Mouse (Mus musculus): ENCODE data around the gene Marveld1. TPM values are rescaled to one million over a fixed set of nuclear protein-coding genes. Genes with fewer than 3 reads are reported as not detected.

Gene Marveld1
- polyA plus RNA-seq, 1 experiment from 2014 or later = 9.7 TPM

GRCm38 (mm10) chr19:42144067-42144466, 3.1 kb upstream of the Marveld1 start:
- Histone ChIP-seq H3K9ac (no peak overlapping the region), H3K4me2 (replicated peaks) (no peak overlapping the region), H3K36me3 (no peaks in the 10 kb centered on the region), H3K4me1 (peaks cover 15% of the 10 kb centered on the region), H3K9me3 (replicated peaks) (no peaks in the 10 kb centered on the region), H3K27me3 (peaks cover 35% of the 10 kb centered on the region), H3K27ac (no peak overlapping the region), H3K4me3 (no peak overlapping the region)
- no peak for ATAC-seq (ENCODE audit: low FRiP score)
- 58% methylated on average over 6 of the region's 6 CpGs for WGBS

GRCm38 (mm10) chr19:42144541-42145167, 2.5 kb upstream of the Marveld1 start:
- ATAC-seq (ENCODE audit: low FRiP score) = no peak
- H3K27ac ChIP-seq = no peak overlapping the region
- peaks cover 41% of the 10 kb centered on the region for H3K27me3 ChIP-seq
- peaks cover 18% of the 10 kb centered on the region for H3K4me1 ChIP-seq
- no peak overlapping the region for H3K9ac ChIP-seq
- WGBS = 32% methylated on average over 8 of the region's 8 CpGs
- H3K9me3 ChIP-seq (replicated peaks) = no peaks in the 10 kb centered on the region
- no peak overlapping the region for H3K4me3 ChIP-seq
- no peak overlapping the region for H3K4me2 ChIP-seq (replicated peaks)
- no peaks in the 10 kb centered on the region for H3K36me3 ChIP-seq

DNA sequence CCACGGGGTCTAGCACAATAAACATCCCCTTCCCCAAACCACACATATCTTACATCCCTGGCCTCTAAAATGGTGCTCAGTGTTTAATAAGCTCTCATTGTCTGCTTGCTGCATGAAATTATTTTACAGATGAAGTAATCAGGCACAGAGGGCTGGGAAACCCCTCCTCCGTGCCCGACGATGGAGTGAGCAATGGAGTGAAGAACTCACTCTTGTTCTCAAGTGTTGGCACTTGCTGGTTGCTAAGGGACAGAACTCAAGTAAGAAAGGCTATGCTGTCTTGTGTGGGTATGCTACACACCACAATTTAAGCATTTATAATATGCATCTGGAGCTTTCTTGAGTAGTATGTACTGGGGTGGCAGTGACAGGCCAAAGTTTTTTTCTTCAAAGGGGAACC, 2.0 kb upstream of the Marveld1 start:
- peaks cover 43% of the 10 kb centered on the region for H3K27me3 ChIP-seq
- no peak overlapping the region for H3K27ac ChIP-seq
- no peak overlapping the region for H3K9ac ChIP-seq
- H3K36me3 ChIP-seq = no peaks in the 10 kb centered on the region
- H3K4me3 ChIP-seq = no peak overlapping the region
- peaks cover 21% of the 10 kb centered on the region for H3K4me1 ChIP-seq
- 75% methylated on average over 4 of the region's 4 CpGs for WGBS
- no peak overlapping the region for H3K4me2 ChIP-seq (replicated peaks)
- H3K9me3 ChIP-seq (replicated peaks) = no peaks in the 10 kb centered on the region
- ATAC-seq (ENCODE audit: low FRiP score) = no peak

DNA sequence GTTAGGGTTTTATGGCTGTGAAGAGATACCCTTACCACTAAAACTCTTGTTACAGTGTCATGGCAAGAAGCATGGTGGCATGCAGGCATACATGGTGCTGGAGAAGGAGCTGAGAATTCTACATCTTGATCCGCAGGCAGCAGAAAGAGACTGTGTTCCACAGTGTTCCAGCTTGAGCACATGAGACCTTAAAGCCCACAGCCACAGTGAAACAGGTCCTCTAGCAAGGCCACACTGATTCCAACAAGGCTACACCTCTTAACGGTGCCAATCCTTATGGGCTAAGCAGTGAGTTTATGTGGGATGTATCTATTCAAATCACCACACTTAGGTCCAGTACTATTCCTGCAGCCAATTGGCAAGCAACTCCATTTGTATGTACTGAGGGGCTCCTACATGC, 1.5 kb upstream of the Marveld1 start:
- Histone ChIP-seq H3K4me3 (no peak overlapping the region), H3K36me3 (no peaks in the 10 kb centered on the region), H3K27me3 (peaks cover 43% of the 10 kb centered on the region), H3K4me2 (replicated peaks) (no peak overlapping the region), H3K9ac (no peak overlapping the region), H3K9me3 (replicated peaks) (no peaks in the 10 kb centered on the region), H3K27ac (no peak overlapping the region), H3K4me1 (peaks cover 21% of the 10 kb centered on the region)
- no peak for ATAC-seq (ENCODE audit: low FRiP score)
- WGBS = 93% methylated on average over 2 of the region's 2 CpGs

- H3K9ac ChIP-seq = peak overlapping the region; percentile 75
Observed at GRCm38 (mm10) chr19:42146276-42147010, 757 bp upstream of the Marveld1 start.

DNA sequence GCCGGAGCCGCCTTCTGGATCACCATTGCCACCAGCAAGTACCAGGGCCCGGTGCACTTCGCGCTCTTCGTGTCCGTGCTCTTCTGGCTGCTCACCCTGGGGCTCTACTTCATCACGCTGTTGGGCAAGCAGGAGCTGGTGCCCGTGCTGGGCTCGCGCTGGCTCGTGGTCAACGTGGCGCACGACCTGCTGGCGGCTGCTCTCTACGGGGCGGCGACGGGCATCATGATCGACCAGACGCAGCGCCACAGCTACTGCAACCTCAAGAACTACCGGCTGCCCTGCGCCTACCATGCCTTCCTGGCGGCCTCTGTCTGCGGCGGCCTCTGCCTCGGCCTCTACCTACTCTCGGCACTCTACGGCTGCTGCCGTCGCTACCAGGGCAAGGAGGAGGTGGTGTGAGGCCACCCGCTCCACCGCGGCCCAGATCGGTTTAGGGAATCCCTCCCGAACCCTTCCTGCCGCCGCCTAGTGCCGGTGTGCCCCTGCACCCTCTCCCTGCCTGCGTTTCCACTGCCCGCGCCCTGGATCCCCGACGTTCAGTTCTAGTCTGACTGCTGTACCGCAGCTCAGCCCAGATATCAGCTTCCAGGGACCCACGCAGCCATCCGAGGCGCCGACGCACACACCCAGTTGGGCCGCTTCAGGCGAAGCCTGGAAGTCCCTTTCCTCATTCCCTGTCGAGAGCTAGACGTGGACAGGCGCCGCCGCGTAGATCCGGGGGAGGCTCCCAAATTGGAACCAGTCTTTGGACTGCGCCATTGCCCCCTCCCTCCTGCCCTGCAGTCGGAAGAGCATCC, 769 bp downstream of the Marveld1 start:
- no peaks in the 10 kb centered on the region for H3K9me3 ChIP-seq (replicated peaks)
- peak overlapping the region; percentile 60 for H3K4me3 ChIP-seq
- ATAC-seq (ENCODE audit: low FRiP score) = peak; percentile 36; the same call in 1 of the 2 replicates
- H3K4me2 ChIP-seq (replicated peaks) = peak overlapping the region; percentile 79
- H3K27me3 ChIP-seq = peaks cover 43% of the 10 kb centered on the region
- H3K36me3 ChIP-seq = no peaks in the 10 kb centered on the region
- WGBS = under 1% methylated on average over 63 of the region's 63 CpGs
- H3K27ac ChIP-seq = peak overlapping the region; percentile 62
- H3K4me1 ChIP-seq = peaks cover 21% of the 10 kb centered on the region
- peak overlapping the region; percentile 75 for H3K9ac ChIP-seq

More at GRCm38 (mm10) chr19:42146276-42147010, 757 bp upstream of the Marveld1 start:
- H3K27ac ChIP-seq = 0 out of 2 replicates have a peak overlapping the region, but pooled peaks have one; percentile 40
- H3K9me3 ChIP-seq (replicated peaks) = no peaks in the 10 kb centered on the region
- peaks cover 43% of the 10 kb centered on the region for H3K27me3 ChIP-seq
- H3K4me2 ChIP-seq (replicated peaks) = peak overlapping the region; percentile 79; the same call in 1 of the 2 replicates
- H3K36me3 ChIP-seq = no peaks in the 10 kb centered on the region
- ATAC-seq (ENCODE audit: low FRiP score) = no peak
- H3K4me3 ChIP-seq = 0 out of 2 replicates have a peak overlapping the region, but pooled peaks have one; percentile 60
- peaks cover 21% of the 10 kb centered on the region for H3K4me1 ChIP-seq
- WGBS = 92% methylated on average over 9 of the region's 9 CpGs

DNA sequence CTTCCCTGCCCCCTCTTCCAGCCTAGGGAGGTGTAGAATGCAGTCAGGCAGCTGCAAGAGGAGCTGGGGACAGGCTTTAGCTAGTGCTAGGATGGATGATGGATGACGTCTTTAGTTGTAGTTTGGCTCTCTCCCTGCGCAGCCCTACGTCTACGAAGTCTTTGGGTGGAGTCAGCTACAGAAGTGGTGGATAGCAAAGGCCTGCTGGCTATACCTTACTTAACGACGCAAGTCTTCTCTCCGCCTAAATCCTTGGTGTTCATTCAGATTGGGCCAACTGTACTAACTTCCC, 1.3 kb downstream of the Marveld1 start:
- ATAC-seq (ENCODE audit: low FRiP score) = 0 out of 2 replicates have a peak, but pooled peaks have one; percentile 29
- H3K4me1 ChIP-seq = peaks cover 21% of the 10 kb centered on the region
- 18% methylated on average over 7 of the region's 7 CpGs for WGBS

DNA sequence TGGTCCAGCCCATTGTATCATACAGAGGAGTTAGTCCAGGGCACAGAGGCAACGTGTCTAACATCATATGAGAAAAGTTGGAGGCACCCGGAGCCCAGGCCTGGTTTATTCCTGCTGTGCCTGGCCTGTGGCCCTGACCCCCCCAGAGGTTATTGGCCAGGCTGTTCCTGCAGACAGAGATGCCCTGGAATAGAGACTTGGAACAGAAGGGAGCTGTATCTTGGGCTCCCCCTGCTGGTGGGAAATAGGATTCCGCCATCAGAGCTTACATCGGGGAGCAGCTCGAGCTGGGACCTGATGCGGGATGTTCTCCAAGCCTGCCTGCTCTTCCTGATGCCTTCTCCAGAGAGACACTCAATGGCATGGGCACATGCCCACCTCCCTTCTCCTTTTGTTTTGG, 4.8 kb downstream of the Marveld1 start:
- 3% methylated on average over 6 of the region's 6 CpGs for WGBS
- H3K4me1 ChIP-seq = peaks cover 20% of the 10 kb centered on the region
- peaks cover 22% of the 10 kb centered on the region for H3K27me3 ChIP-seq
- H3K27ac ChIP-seq = no peak overlapping the region
- H3K4me2 ChIP-seq (replicated peaks) = no peak overlapping the region
- no peak overlapping the region for H3K9ac ChIP-seq
- no peak; the same call in 1 of the 2 replicates for ATAC-seq (ENCODE audit: low FRiP score)
- no peak overlapping the region for H3K4me3 ChIP-seq
- H3K36me3 ChIP-seq = no peaks in the 10 kb centered on the region
- no peaks in the 10 kb centered on the region for H3K9me3 ChIP-seq (replicated peaks)

More for the DNA sequence above, 1.3 kb downstream of the Marveld1 start:
- Histone ChIP-seq H3K4me3 (peak overlapping the region; percentile 60), H3K27me3 (peaks cover 43% of the 10 kb centered on the region), H3K27ac (no peak overlapping the region), H3K4me2 (replicated peaks) (peak overlapping the region; percentile 79), H3K36me3 (no peaks in the 10 kb centered on the region), H3K9me3 (replicated peaks) (no peaks in the 10 kb centered on the region), H3K9ac (peak overlapping the region; percentile 75)

GRCm38 (mm10) chr19:42157493-42158237, 10.5 kb downstream of the Marveld1 start:
- ATAC-seq (ENCODE audit: low FRiP score) = no peak
- Histone ChIP-seq H3K36me3 (no peaks in the 10 kb centered on the region), H3K27me3 (no peaks in the 10 kb centered on the region), H3K9me3 (replicated peaks) (no peaks in the 10 kb centered on the region), H3K4me1 (peaks cover 7% of the 10 kb centered on the region; the same call in 1 of the 2 replicates), H3K4me2 (replicated peaks) (no peak overlapping the region), H3K9ac (no peak overlapping the region), H3K4me3 (no peak overlapping the region), H3K27ac (0 out of 2 replicates have a peak overlapping the region, but pooled peaks have one; percentile 17)
- WGBS = 70% methylated on average over 12 of the region's 12 CpGs

DNA sequence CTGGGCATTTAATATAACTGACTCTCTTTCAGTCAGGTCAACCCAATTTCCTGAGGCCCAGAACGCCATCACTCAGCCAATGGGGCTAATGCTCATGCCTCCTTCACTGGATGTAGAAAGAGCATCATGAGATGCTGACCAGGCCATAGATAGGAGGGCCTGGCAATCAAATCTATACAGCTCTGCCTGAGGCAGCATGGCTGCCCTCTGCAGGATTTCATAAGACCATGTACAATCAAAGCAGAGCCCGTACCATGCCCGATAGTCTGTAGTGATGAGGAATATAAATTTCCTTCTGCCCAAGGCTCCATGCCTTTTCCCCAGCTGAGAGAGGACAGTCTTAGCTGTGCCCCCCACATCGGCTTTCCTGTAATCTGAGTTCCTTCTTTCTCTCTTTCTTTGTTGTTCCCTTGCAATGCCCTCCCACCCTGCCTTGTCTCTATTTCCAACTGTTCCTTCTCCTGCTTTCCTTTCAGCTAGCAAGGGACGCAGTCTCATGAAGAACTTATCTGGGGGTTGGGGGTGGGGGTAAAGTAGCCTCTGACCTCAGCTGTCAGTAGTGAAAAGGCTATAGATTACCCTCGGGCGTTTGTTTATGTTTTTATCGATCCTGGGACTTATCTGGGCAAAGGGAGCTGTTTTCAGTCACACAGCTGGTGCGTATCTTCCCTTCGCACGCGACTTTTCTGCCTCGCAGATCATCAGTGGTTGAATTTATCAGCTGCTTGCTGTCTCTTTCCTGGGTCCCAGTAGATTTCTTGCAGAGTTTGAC, 11.2 kb downstream of the Marveld1 start:
- Histone ChIP-seq H3K9ac (no peak overlapping the region; the same call in 1 of the 2 replicates), H3K27me3 (no peaks in the 10 kb centered on the region), H3K9me3 (replicated peaks) (no peaks in the 10 kb centered on the region), H3K36me3 (no peaks in the 10 kb centered on the region), H3K4me2 (replicated peaks) (no peak overlapping the region), H3K4me1 (peaks cover 7% of the 10 kb centered on the region; the same call in 1 of the 2 replicates), H3K27ac (0 out of 2 replicates have a peak overlapping the region, but pooled peaks have one; percentile 23), H3K4me3 (no peak overlapping the region)
- WGBS = 53% methylated on average over 13 of the region's 13 CpGs
- ATAC-seq (ENCODE audit: low FRiP score) = no peak

DNA sequence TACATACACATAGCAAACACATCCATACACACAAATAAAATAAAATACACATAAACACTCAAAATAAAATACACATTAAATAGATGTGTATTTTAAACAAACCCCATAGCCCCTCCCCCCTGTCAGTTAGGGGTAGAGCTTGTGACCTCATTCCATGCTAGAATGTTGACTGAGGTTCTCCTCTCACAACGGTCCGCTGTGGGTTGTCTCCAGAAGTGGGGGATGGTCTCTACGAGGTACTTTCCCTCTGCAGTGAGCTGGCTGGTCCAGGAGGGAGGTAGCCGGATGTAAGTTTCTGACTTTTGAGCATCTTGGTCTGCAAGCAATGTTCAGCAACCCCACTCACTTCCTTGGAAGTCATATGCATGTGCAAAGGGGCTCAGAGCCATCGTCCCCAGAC, 16.6 kb downstream of the Marveld1 start, which contains the start of gene Zfyve27:
Gene Zfyve27 (plus strand): TSS at position 188 of the 400 bp plus-strand sequence.
- 65% methylated on average over 5 of the region's 5 CpGs for WGBS
- H3K27me3 ChIP-seq = peaks cover 13% of the 10 kb centered on the region
- H3K4me2 ChIP-seq (replicated peaks) = no peak within 1 kb of the TSS
- no peaks in the 10 kb centered on the region for H3K4me1 ChIP-seq
- no peaks in the 10 kb centered on the region for H3K36me3 ChIP-seq
- H3K9ac ChIP-seq = no peak within 1 kb of the TSS
- no peak within 1 kb of the TSS for H3K4me3 ChIP-seq
- H3K27ac ChIP-seq = no peak within 1 kb of the TSS
- no peak for ATAC-seq (ENCODE audit: low FRiP score)
- no peaks in the 10 kb centered on the region for H3K9me3 ChIP-seq (replicated peaks)
